Mouse (Mus musculus) spleen, postnatal 14 days (tissue): Measurements from ENCODE around the gene Tsen2.

ENCODE experiments used
- DNase-seq, 2 experiments: peaks; one replicate each; pipeline ENCODE4 v3.0.0; 2021 to 2022; ENCODE audit warnings: low spot score in 2 of 2

The Tsen2 gene

GRCm38 (mm10) chr6:115601715-115602523 is 57.5 kb downstream of the Tsen2 start, which contains the start of gene Mkrn2:
Gene Mkrn2, plus strand, starts transcription at chr6:115601902.
- DNase-seq: peak; percentile 69 to 83

- no peak for DNase-seq
These were observed 62.0 kb downstream of the Tsen2 start for GRCm38 (mm10) chr6:115606461-115606860.

- DNase-seq: no peak
These were observed 63.0 kb downstream of the Tsen2 start for GRCm38 (mm10) chr6:115607429-115607828.

GRCm38 (mm10) chr6:115609121-115609520 is 64.7 kb downstream of the Tsen2 start:
- peak in 1 of 2 experiments; percentile 19 for DNase-seq

GRCm38 (mm10) chr6:115610301-115610700 is 65.8 kb downstream of the Tsen2 start:
- no peak for DNase-seq

- DNase-seq: no peak
These were observed 69.3 kb downstream of the Tsen2 start for GRCm38 (mm10) chr6:115613793-115614192.

- DNase-seq: no peak
These were observed 71.5 kb downstream of the Tsen2 start for GRCm38 (mm10) chr6:115615983-115616382.

GRCm38 (mm10) chr6:115619818-115620217 is 75.4 kb downstream of the Tsen2 start:
- no peak for DNase-seq

GRCm38 (mm10) chr6:115620942-115621341 is 76.5 kb downstream of the Tsen2 start:
- DNase-seq: no peak

- DNase-seq: no peak
These were observed 81.7 kb downstream of the Tsen2 start for GRCm38 (mm10) chr6:115626121-115626520.
